Mouse (Mus musculus) neural tube, embryonic 12.5 days (tissue): Measurements from ENCODE around the gene Gm14862. TPM values are rescaled to one million over a fixed set of nuclear protein-coding genes. Genes with fewer than 3 reads are reported as not detected.

Source experiments
- ATAC-seq: fragments of 200-750 bp; cut with Nextera tagmentation; 2 replicates; pipeline ENCODE4 v1.8.0; 2017; ENCODE audit warnings: low read depth, mild to moderate bottlenecking, moderate TSS enrichment, moderate library complexity; ENCODE audit not compliant: low FRiP score
- H3K27ac ChIP-seq: fragments of 300-500 bp; sonication (generic); 2 replicates; pipeline ENCODE4 v1.5.1; 2016
- H3K27me3 ChIP-seq: fragments of 300-500 bp; sonication (generic); replicated peaks from 2 replicates; pipeline ENCODE4 v1.6.1; 2016; ENCODE audit warnings: mild to moderate bottlenecking
- H3K36me3 ChIP-seq: fragments of 300-500 bp; sonication (generic); 2 replicates; pipeline ENCODE4 v1.6.1; 2016; ENCODE audit warnings: mild to moderate bottlenecking
- H3K4me1 ChIP-seq: fragments of 300-500 bp; sonication (generic); 2 replicates; pipeline ENCODE4 v1.6.1; 2016
- H3K4me2 ChIP-seq: fragments of 300-500 bp; sonication (generic); replicated peaks from 2 replicates; pipeline ENCODE4 v1.6.1; 2016; ENCODE audit warnings: mild to moderate bottlenecking
- H3K4me3 ChIP-seq: fragments of 300-500 bp; sonication (generic); 2 replicates; pipeline ENCODE4 v1.5.1; 2016
- H3K9ac ChIP-seq: fragments of 300-500 bp; sonication (generic); 2 replicates; pipeline ENCODE4 v1.6.1; 2016; ENCODE audit warnings: mild to moderate bottlenecking
- H3K9me3 ChIP-seq: fragments of 300-500 bp; sonication (generic); 2 replicates; pipeline ENCODE4 v1.6.1; 2016; ENCODE audit warnings: mild to moderate bottlenecking
- WGBS: fragments of 180-500 bp; shearing (Covaris S2); methylation state at CpG from one replicate; pipeline ENCODE4 v1.1.7; 2016; 5-methylcytosine and 5-hydroxymethylcytosine counted together
- polyA plus RNA-seq: library from polyadenylated mRNA; unstranded; fragments of >200 nt; fragmentation: Nextera tagmentation; extraction: Ambion mirVana; gene quantifications from 2 replicates; pipeline ENCODE4 v1.2.1, GENCODE M21; 2016

Gene Gm14862
- polyA plus RNA-seq, 1 experiment from 2014 or later, result 0.28 TPM

DNA sequence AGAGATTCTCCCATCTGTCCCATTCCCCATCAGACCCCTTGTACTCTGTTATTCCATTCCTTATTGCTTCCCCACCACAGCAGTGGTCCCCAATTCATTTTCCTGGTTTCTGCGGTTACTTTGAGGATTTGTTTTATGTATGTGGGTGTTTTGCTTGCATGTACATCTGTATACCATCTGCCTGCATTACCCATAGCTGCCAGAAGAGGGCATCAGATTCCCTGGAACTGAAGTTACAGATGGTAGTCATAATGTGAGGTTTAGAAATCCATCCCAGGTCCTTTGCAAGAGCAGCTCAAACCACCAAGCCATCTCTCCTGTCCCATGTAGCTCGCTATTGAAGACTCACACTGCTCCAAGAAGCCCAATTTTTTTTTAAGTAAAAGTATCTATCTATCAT, 40.5 kb downstream of the Gm14862 start:
- no peak overlapping the region for H3K9ac ChIP-seq
- H3K4me2 ChIP-seq, result no peak overlapping the region
- H3K27ac ChIP-seq, result no peak overlapping the region
- H3K36me3 ChIP-seq, result no peaks in the 10 kb centered on the region
- H3K4me1 ChIP-seq, result no peaks in the 10 kb centered on the region
- H3K9me3 ChIP-seq, result 0 out of 2 replicates have a peak, but pooled peaks cover 3% of the 10 kb centered on the region
- no peak overlapping the region for H3K4me3 ChIP-seq
- 81% methylated on average over 2 of the region's 2 CpGs for WGBS
- ATAC-seq, result no peak
- no peaks in the 10 kb centered on the region for H3K27me3 ChIP-seq

GRCm38 (mm10) chrX:9205121-9205520, 51.6 kb downstream of the Gm14862 start:
- ATAC-seq, result no peak
- H3K27me3 ChIP-seq, result no peaks in the 10 kb centered on the region
- no peak overlapping the region for H3K4me3 ChIP-seq
- H3K9me3 ChIP-seq, result no peaks in the 10 kb centered on the region
- H3K4me1 ChIP-seq, result no peaks in the 10 kb centered on the region
- no peaks in the 10 kb centered on the region for H3K36me3 ChIP-seq
- no peak overlapping the region for H3K27ac ChIP-seq
- 72% methylated on average over 2 of the region's 2 CpGs for WGBS
- H3K4me2 ChIP-seq, result no peak overlapping the region
- H3K9ac ChIP-seq, result no peak overlapping the region

DNA sequence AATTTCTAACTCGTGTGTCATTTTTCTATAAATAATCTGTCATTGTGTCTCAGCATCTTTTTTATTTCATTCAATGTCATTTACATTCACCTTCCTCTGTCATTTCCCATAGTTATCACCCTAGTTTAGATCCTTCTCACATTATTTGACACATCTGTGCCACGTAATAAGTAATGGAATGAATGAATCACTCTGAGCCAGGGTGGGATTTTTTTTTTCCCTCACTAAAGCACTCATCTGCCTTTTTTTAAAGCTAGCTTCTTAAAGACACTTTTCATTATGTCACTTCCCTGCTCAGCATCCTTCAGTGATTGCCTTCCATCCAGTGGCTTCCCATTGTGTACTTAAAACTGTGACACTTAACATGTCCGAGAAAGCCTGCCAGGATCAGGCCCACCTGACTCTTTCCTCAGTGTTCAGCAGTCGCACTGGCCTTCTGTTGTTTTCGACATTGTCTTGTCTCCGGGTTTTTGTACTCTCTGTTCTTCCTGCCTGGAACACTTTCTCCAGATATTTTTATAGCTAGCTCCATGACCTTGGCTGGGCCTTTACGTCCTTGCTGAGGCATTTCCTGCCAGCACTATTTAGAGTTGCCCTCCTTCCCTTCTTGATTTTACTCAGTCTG, 53.8 kb downstream of the Gm14862 start:
- WGBS, result 69% methylated on average over 7 of the region's 7 CpGs
- H3K9ac ChIP-seq, result no peak overlapping the region
- peaks cover 6% of the 10 kb centered on the region; the same call in 1 of the 2 replicates for H3K27me3 ChIP-seq
- H3K9me3 ChIP-seq, result no peaks in the 10 kb centered on the region
- H3K27ac ChIP-seq, result no peak overlapping the region
- no peak for ATAC-seq
- H3K36me3 ChIP-seq, result no peaks in the 10 kb centered on the region
- no peak overlapping the region for H3K4me3 ChIP-seq
- H3K4me1 ChIP-seq, result no peaks in the 10 kb centered on the region
- H3K4me2 ChIP-seq, result no peak overlapping the region

DNA sequence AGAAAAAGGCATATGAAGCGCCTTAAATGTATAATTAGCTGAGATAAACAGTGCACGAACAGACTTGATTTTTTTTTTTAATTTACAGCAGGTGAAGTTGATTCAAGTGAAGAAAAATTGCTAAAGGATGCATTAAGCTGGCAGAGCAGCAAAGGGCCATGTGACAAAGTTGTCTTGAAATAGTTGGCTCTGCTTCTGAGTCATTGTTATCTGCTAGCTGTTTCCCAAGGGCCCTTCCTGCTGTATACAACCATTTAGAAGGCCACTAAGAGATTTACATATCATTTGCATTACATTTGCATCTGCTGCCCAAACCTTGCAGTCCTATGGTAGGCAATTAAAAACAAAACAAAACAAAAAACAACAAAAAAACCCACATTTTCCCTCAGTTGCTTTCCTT, 54.7 kb downstream of the Gm14862 start:
- peaks cover 6% of the 10 kb centered on the region; the same call in 1 of the 2 replicates for H3K27me3 ChIP-seq
- peak; percentile 54; the same call in 1 of the 2 replicates for ATAC-seq
- H3K4me3 ChIP-seq, result no peak overlapping the region
- no peaks in the 10 kb centered on the region for H3K36me3 ChIP-seq
- WGBS, result 62% methylated on average over 2 of the region's 2 CpGs
- H3K27ac ChIP-seq, result no peak overlapping the region
- no peaks in the 10 kb centered on the region for H3K9me3 ChIP-seq
- no peaks in the 10 kb centered on the region for H3K4me1 ChIP-seq
- 0 out of 2 replicates have a peak overlapping the region, but pooled peaks have one; percentile 7 for H3K4me2 ChIP-seq
- H3K9ac ChIP-seq, result no peak overlapping the region

Other genes starting within 250 kb of the Gm14862 start
- gene Fthl17e, start 223.4 kb downstream of the Gm14862 start, polyA plus RNA-seq, result not detected in 2 replicates
- gene Fthl17f, start 193.9 kb downstream of the Gm14862 start, polyA plus RNA-seq, result not detected in 2 replicates
- gene 4930402K13Rik, start 152.3 kb downstream of the Gm14862 start, polyA plus RNA-seq, result not detected in 2 replicates
- 1.2 TPM in 2 replicates for gene Lancl3, start 57.0 kb downstream of the Gm14862 start, polyA plus RNA-seq
- 2.6 and 3.2 TPM in 2 replicates for gene Xk, start 15.9 kb upstream of the Gm14862 start, polyA plus RNA-seq
- gene H2al1m, start 26.9 kb upstream of the Gm14862 start, polyA plus RNA-seq, result 0.53 TPM in 1 of 2 replicates, not detected in the other
- gene H2al1k, start 93.7 kb upstream of the Gm14862 start, polyA plus RNA-seq, result not detected in 2 replicates
- gene Cybb, start 230.9 kb upstream of the Gm14862 start, polyA plus RNA-seq, result 0.70 and 0.87 TPM in 2 replicates